9 mouse cellular contexts compared by ENCODE assay signal in the genomic region with DNA sequence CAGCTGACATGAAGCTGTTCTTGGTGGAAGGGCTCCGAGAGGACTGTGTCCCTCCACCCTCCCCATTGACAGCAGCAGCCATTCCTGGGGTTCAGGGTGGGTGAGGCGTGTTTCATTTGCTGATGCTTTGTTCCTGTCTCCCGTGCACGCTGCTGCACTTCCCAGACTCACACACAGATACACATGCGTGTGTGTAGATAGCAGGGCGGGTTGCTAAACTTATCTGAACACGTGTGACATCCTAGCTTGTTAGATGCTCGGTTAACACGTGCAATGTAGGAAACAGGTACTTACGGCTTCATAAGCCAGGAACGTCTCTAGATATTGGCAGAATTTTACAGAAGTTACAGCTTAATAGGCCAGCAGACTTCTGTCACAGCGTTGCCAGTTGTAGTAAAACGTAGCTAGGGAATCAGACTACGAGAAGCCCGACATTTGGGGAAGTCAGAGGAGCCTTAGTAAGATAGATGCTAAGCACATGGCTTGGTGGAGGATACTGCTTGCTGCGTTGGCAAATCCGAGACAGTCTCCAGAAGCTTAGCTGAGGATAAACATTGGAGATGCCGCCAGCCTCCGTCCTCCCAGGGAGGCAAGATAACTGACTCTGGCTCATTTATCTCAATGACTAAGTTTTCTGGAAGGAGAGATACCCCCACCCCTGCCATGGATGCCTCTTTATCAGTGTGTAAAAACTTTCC. TPM values are rescaled to one million over a fixed set of nuclear protein-coding genes. Genes with fewer than 3 reads are reported as not detected.
DNase-seq lines count a peak whose midpoint lies in the region; ATAC-seq and TF ChIP-seq lines count a peak whose summit lies in the region.
"Had no signal": no experiment of that assay in that cellular context is flagged by ENCODE, and none has a peak within 500 bp of the region (broad histone marks: within the 10 kb centered on the region; RNA-seq: fewer than 3 reads in every experiment).

No protein-coding gene starts in this region.

- no peaks in the 10 kb centered on the region for H3K9me3 ChIP-seq in heart, embryonic 15.5 days (replicated peaks)
- H3K9me3 ChIP-seq in G1E (replicated peaks), result no peaks in the 10 kb centered on the region

- H3K4me2 ChIP-seq in heart, embryonic 15.5 days, result peak overlapping the region; percentile 11

- intact Hi-C loops in heart, adult 2 months (cut with DNase I), result no loop called here
- intact Hi-C loops in gastrocnemius, postnatal 36 days (cut with DNase I), result no loop called here

- H3K4me1 ChIP-seq in heart, embryonic 15.5 days (replicated peaks), result peaks cover 65% of the 10 kb centered on the region
- peaks cover 30% of the 10 kb centered on the region for H3K4me1 ChIP-seq in heart, adult 2 months (ENCODE audit: control insufficient read depth, insufficient read depth, low read length)
- peaks cover 77% of the 10 kb centered on the region for H3K4me1 ChIP-seq in G1E (ENCODE audit: insufficient read depth, low read depth, low read length)

- TF ChIP-seq POLR2A in heart, adult 2 months (IDR thresholded peaks at IDR 0.05; ENCODE audit: insufficient read depth, low read depth, low read length), result no peak

- H3K79me2 ChIP-seq in heart, adult 2 months (replicated peaks; ENCODE audit: control insufficient read depth, insufficient read depth, low read length), result peaks cover 16% of the 10 kb centered on the region
- peaks cover 100% of the 10 kb centered on the region for H3K79me2 ChIP-seq in macrophage (ENCODE audit: inconsistent target)

- H3K27ac ChIP-seq in heart, embryonic 15.5 days, result no peak overlapping the region
- no peak overlapping the region for H3K27ac ChIP-seq in heart, adult 2 months
- 0 out of 2 replicates have a peak overlapping the region, but pooled peaks have one; percentile 10 for H3K27ac ChIP-seq in macrophage

- H3K27me3 ChIP-seq in heart, embryonic 15.5 days, result no peaks in the 10 kb centered on the region
- no peaks in the 10 kb centered on the region for H3K27me3 ChIP-seq in heart, adult 2 months (ENCODE audit: control insufficient read depth, insufficient read depth, low read length)
- H3K27me3 ChIP-seq in G1E (ENCODE audit: insufficient read depth, low read length), result 0 out of 2 replicates have a peak, but pooled peaks cover 2% of the 10 kb centered on the region

- no peak for TF ChIP-seq CTCF in heart, adult 2 months (IDR thresholded peaks at IDR 0.05)
- no peak for TF ChIP-seq CTCF in G1E (IDR thresholded peaks at IDR 0.05; ENCODE audit: low read depth, low read length)

- no peak for DNase-seq in heart, adult 2 months
- peak; percentile 19 for DNase-seq in G1E (ENCODE audit: low spot score)
- no peak for DNase-seq in Muller cell, postnatal 12 days (ENCODE audit: inconsistent ontology term)
- DNase-seq in gastrocnemius, postnatal 36 days, result no peak
- no peak for DNase-seq in neural tube, embryonic 10.5 days (ENCODE audit: extremely low spot score, low spot score)
- DNase-seq: kidney, adult 11 months had no signal

- H3K4me3 ChIP-seq in heart, embryonic 15.5 days, result no peak overlapping the region
- H3K4me3 ChIP-seq in heart, adult 2 months, result no peak overlapping the region
- H3K4me3 ChIP-seq in G1E (ENCODE audit: low read depth, low read length), result peak overlapping the region; percentile 66; the same call in 1 of the 2 replicates
- H3K4me3 ChIP-seq in macrophage (ENCODE audit: inconsistent target), result no peak overlapping the region

- TF ChIP-seq EP300 in heart, adult 2 months (IDR thresholded peaks at IDR 0.05; ENCODE audit: insufficient read depth, low read depth, low read length), result no peak

- no peaks in the 10 kb centered on the region for H3K36me3 ChIP-seq in heart, embryonic 15.5 days
- peaks cover 5% of the 10 kb centered on the region for H3K36me3 ChIP-seq in heart, adult 2 months (ENCODE audit: control insufficient read depth, insufficient read depth, low read length)
- H3K36me3 ChIP-seq in G1E (replicated peaks) (peaks cover 5% of the 10 kb centered on the region), macrophage (ENCODE audit: inconsistent target) (no peaks in the 10 kb centered on the region)

- WGBS in heart, embryonic 15.5 days, result 22% methylated on average over 19 of the region's 19 CpGs
- WGBS in heart, adult 2 months, result 13% methylated on average over 19 of the region's 19 CpGs
- 22% methylated on average over 18 of the region's 19 CpGs for WGBS in macrophage (ENCODE audit: missing documents)

- ATAC-seq in heart, embryonic 15.5 days (replicated peaks; ENCODE audit: insufficient number of reproducible peaks, insufficient read depth, low FRiP score, low read depth), result no peak
- ATAC-seq in G1E (ENCODE audit: extremely low read depth, insufficient number of reproducible peaks, low FRiP score, poor library complexity, severe bottlenecking), result peak; percentile 23
- peak; percentile 87 for ATAC-seq in erythroblast, adult 5-6 weeks (replicated peaks; ENCODE audit: low FRiP score, poor library complexity, severe bottlenecking)

- no peak overlapping the region for H3K9ac ChIP-seq in heart, embryonic 15.5 days
- H3K9ac ChIP-seq in heart, adult 2 months (ENCODE audit: low read depth, low read length), result no peak overlapping the region

RNA-seq across cellular contexts. Expression of a gene that starts 7.3 kb away (rescaled TPM):
- polyA plus RNA-seq in heart, embryonic 15.5 days (2015; fragmentation: Nextera tagmentation; extraction: Ambion mirVana), result 8.1 and 10.2 TPM in 2 replicates
- 10 to 100 TPM; 26.4 to 27.9 TPM for total RNA-seq in heart, adult 2 months (2021)
- polyA plus RNA-seq in heart, adult 2 months (2012; rRNA removed), result 8.3 and 11.1 TPM in 2 replicates
- total RNA-seq in G1E (2014; fragmentation: Nextera tagmentation) (15.7 and 16.2 TPM in 2 replicates), G1E (2017) (31.5 and 32.5 TPM in 2 replicates)
- polyA plus RNA-seq in G1E (2012) (3.8 and 4.9 TPM in 2 replicates), macrophage (2018) (36.8 to 60.6 TPM (median 36.9 TPM) in 3 replicates)
- 25.7 and 53.4 TPM in 2 replicates for total RNA-seq in erythroblast, adult 5-6 weeks (2015; ENCODE audit: low replicate concordance)
- 57.3 and 58.4 TPM in 2 replicates for total RNA-seq in erythroblast, adult 5-6 weeks (2017; ENCODE audit: low replicate concordance)
- 100 to 1,000 TPM in 22 of 26 experiments, 10 to 100 TPM in 4; 49.6 to 586 (median 135) TPM for total RNA-seq in macrophage (2018; cell fraction: chromatin; rRNA removed)
- total RNA-seq in macrophage (2018; cell fraction: cytosol; rRNA removed), result 100 to 1,000 TPM in 6 of 26 experiments, 10 to 100 TPM in 20; 20.7 to 221 (median 85.7) TPM
- total RNA-seq in macrophage (2018; cell fraction: nucleus; rRNA removed), result 100 to 1,000 TPM in 23 of 26 experiments, 10 to 100 TPM in 3; 76.3 to 456 (median 155) TPM
- 10 to 100 TPM; 19.0 to 22.1 TPM for total RNA-seq in gastrocnemius, postnatal 36 days (2021)
